Mouse (Mus musculus) forebrain, embryonic 10.5 days (tissue): ENCODE results near the gene Mss51. TPM values are rescaled to one million over a fixed set of nuclear protein-coding genes. Genes with fewer than 3 reads are reported as not detected.

Experiments
- DNase-seq: peaks from one replicate; pipeline ENCODE4 v3.0.0-alpha.2; 2017; ENCODE audit warnings: low spot score; ENCODE audit errors: extremely low spot score
- H3K27ac ChIP-seq: fragments of 300-500 bp; sonication (generic); 2 replicates; pipeline ENCODE4 v1.5.1; 2016; ENCODE audit warnings: mild to moderate bottlenecking
- H3K27me3 ChIP-seq: fragments of 300-500 bp; sonication (generic); 2 replicates; pipeline ENCODE4 v1.6.1; 2016; ENCODE audit warnings: mild to moderate bottlenecking; ENCODE audit not compliant: poor library complexity, severe bottlenecking
- H3K36me3 ChIP-seq: fragments of 300-500 bp; sonication (generic); replicated peaks from 2 replicates; pipeline ENCODE4 v1.6.1; 2016; ENCODE audit warnings: mild to moderate bottlenecking, moderate library complexity
- H3K4me1 ChIP-seq: fragments of 300-500 bp; sonication (generic); 2 replicates; pipeline ENCODE4 v1.6.1; 2016
- H3K4me3 ChIP-seq: fragments of 300-500 bp; sonication (generic); 2 replicates; pipeline ENCODE4 v1.5.1; 2016; ENCODE audit warnings: mild to moderate bottlenecking, moderate library complexity
- H3K9me3 ChIP-seq: fragments of 300-500 bp; sonication (generic); 2 replicates; pipeline ENCODE4 v1.6.1; 2016; ENCODE audit warnings: mild to moderate bottlenecking, moderate library complexity
- WGBS: fragments of 180-500 bp; shearing (Covaris S2); methylation state at CpG from one replicate; pipeline ENCODE4 v1.1.7; 2016; 5-methylcytosine and 5-hydroxymethylcytosine counted together
- polyA plus RNA-seq: library from polyadenylated mRNA; unstranded; fragments of >200 nt; fragmentation: Nextera tagmentation; extraction: Ambion mirVana; gene quantifications from 2 replicates; pipeline ENCODE4 v1.2.1, GENCODE M21; 2016

Gene Mss51
- polyA plus RNA-seq, 1 experiment from 2014 or later = 1.3 TPM

DNA sequence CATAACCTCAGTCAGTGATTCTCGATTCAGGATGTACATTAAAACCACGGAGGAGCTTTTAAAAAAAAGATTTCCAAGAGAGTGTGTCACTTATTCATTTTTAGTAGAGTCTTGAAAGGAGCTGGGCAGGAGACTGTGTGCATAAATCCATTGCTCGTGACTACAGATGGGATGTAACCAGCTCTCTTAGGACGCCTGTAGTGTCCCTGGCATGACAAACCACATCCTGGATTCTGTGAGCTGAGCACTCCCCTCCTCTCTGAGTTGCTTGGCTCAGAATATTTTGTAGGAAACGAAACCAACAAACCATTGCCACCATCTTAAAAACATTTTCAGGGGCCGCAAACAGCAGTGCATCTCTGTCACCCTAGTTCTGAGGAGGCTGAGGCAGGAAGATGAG lies 59.7 kb downstream of the Mss51 start:
- H3K4me1 ChIP-seq = peaks cover 1% of the 10 kb centered on the region

More for the DNA sequence above, 59.7 kb downstream of the Mss51 start:
- Histone ChIP-seq H3K27me3 (no peaks in the 10 kb centered on the region), H3K27ac (no peak overlapping the region), H3K36me3 (no peaks in the 10 kb centered on the region), H3K4me3 (no peak overlapping the region), H3K9me3 (no peaks in the 10 kb centered on the region)
- WGBS = 80% methylated on average over 6 of the region's 6 CpGs
- DNase-seq = no peak

Other genes with a start within 250 kb of the Mss51 start
- not detected in 2 replicates for gene Kcnk16, start 227.7 kb downstream of the Mss51 start, polyA plus RNA-seq
- 9.9 and 12.0 TPM in 2 replicates for gene Nudt13, start 202.2 kb downstream of the Mss51 start, polyA plus RNA-seq
- 79.2 and 81.1 TPM in 2 replicates for gene Ecd, start 148.8 kb downstream of the Mss51 start, polyA plus RNA-seq
- gene Fam149b, start 148.7 kb downstream of the Mss51 start, polyA plus RNA-seq = 45.7 and 48.3 TPM in 2 replicates
- gene Dnajc9, start 108.0 kb downstream of the Mss51 start, polyA plus RNA-seq = 374 and 381 TPM in 2 replicates
- gene Mrps16, start 103.3 kb downstream of the Mss51 start, polyA plus RNA-seq = 78.0 and 78.5 TPM in 2 replicates
- gene Cfap70, start 44.7 kb downstream of the Mss51 start, polyA plus RNA-seq = 0.55 and 1.3 TPM in 2 replicates
- 18.7 and 18.8 TPM in 2 replicates for gene Anxa7, start 16.8 kb downstream of the Mss51 start, polyA plus RNA-seq
- 44.7 and 48.5 TPM in 2 replicates for gene Ppp3cb, start 49.7 kb upstream of the Mss51 start, polyA plus RNA-seq
- gene Usp54, start 144.2 kb upstream of the Mss51 start, polyA plus RNA-seq = 15.4 and 16.5 TPM in 2 replicates
- 0.12 and 0.15 TPM in 2 replicates for gene Myoz1, start 159.6 kb upstream of the Mss51 start, polyA plus RNA-seq
- gene Synpo2l, start 171.5 kb upstream of the Mss51 start, polyA plus RNA-seq = 0.22 and 0.25 TPM in 2 replicates
- 101 and 105 TPM in 2 replicates for gene Sec24c, start 177.4 kb upstream of the Mss51 start, polyA plus RNA-seq
- 15.7 and 16.0 TPM in 2 replicates for gene Fut11, start 198.1 kb upstream of the Mss51 start, polyA plus RNA-seq
- gene Chchd1, start 206.1 kb upstream of the Mss51 start, polyA plus RNA-seq = 252 and 261 TPM in 2 replicates
- gene Zswim8, start 210.7 kb upstream of the Mss51 start, polyA plus RNA-seq = 28.9 and 29.0 TPM in 2 replicates
- 23.5 and 24.3 TPM in 2 replicates for gene Ndst2, start 237.7 kb upstream of the Mss51 start, polyA plus RNA-seq